Mouse (Mus musculus): ENCODE results near the gene Wfdc15b.
"Not testable (repeated sequence)": the region's sequence is repeated elsewhere in the genome, so short reads cannot be mapped to it uniquely, and the experiment has no call there.

GRCm38 (mm10) chr2:164206011-164206410 is 15.4 kb downstream of the Wfdc15b start:
- not testable (repeated sequence) for TF ChIP-seq CTCF (IDR thresholded peaks at IDR 0.05; ENCODE audit: extremely low read depth, insufficient read depth, insufficient read length, insufficient replicate concordance); POLR2A (IDR thresholded peaks at IDR 0.05; ENCODE audit: low read depth, low read length)

Data from spleen, adult 2 months (tissue).